Mouse (Mus musculus): Measurements from ENCODE around the gene Slc25a28.

GRCm38 (mm10) chr19:43673513-43674315 is 967 bp downstream of the Slc25a28 start:
- TF ChIP-seq CTCF (IDR thresholded peaks at IDR 0.05; ENCODE audit: low read depth): no peak
- TF ChIP-seq EP300 (IDR thresholded peaks at IDR 0.05; ENCODE audit: low read depth): no peak

All from liver, postnatal 0 days (tissue).